Comparison of ENCODE assay signal across 2 mouse cellular contexts in genomic region chr4:145365793-145366192, GRCm38 (mm10). TPM values are rescaled to one million over a fixed set of nuclear protein-coding genes. Genes with fewer than 3 reads are reported as not detected.
"Had no signal": no experiment of that assay in that cellular context is flagged by ENCODE, and none has a peak within 500 bp of the region (broad histone marks: within the 10 kb centered on the region; RNA-seq: fewer than 3 reads in every experiment).

No protein-coding gene starts in this region.

RNA-seq across cellular contexts. Expression of gene Tnfrsf8, which starts 50.8 kb away (rescaled TPM):
- polyA plus RNA-seq: neural tube, embryonic 13.5 days; neural tube, embryonic 14.5 days had no signal
